ENCODE assay signal across 14 mouse cellular contexts in genomic region chr10:84885341-84885884, GRCm38 (mm10). TPM values are rescaled to one million over a fixed set of nuclear protein-coding genes. Genes with fewer than 3 reads are reported as not detected.
DNase-seq lines count a peak whose midpoint lies in the region; ATAC-seq and TF ChIP-seq lines count a peak whose summit lies in the region.
"Had no signal": no experiment of that assay in that cellular context is flagged by ENCODE, and none has a peak within 500 bp of the region (broad histone marks: within the 10 kb centered on the region; RNA-seq: fewer than 3 reads in every experiment).

No protein-coding gene starts in this region.

- DNase-seq in kidney, postnatal 4 days = no peak
- DNase-seq in gastrocnemius, postnatal 25 days = peak; percentile 24
- DNase-seq in liver, postnatal 0 days = no peak
- DNase-seq in c-Kit-positive CD71-positive TER-119-positive erythroid progenitor cells, embryonic 14.5 days (ENCODE audit: low spot score) = no peak
- DNase-seq in right cerebral cortex, postnatal 10 days (ENCODE audit: low spot score in 2 of 2) = no peak
- DNase-seq: cerebellum, postnatal 10 days; right cerebral cortex, postnatal 25 days had no signal

- no peak overlapping the region for H3K4me3 ChIP-seq in kidney, embryonic 14.5 days (ENCODE audit: low read length)
- no peak overlapping the region for H3K4me3 ChIP-seq in C2C12 (ENCODE audit: insufficient read depth, poor library complexity, severe bottlenecking)
- H3K4me3 ChIP-seq in liver, postnatal 0 days (ENCODE audit: low read depth, low read length) = no peak overlapping the region
- H3K4me3 ChIP-seq: embryonic facial prominence, embryonic 13.5 days; forebrain, embryonic 15.5 days; midbrain, embryonic 15.5 days had no signal

- peak overlapping the region; percentile 15; the same call in 1 of the 2 replicates for H3K27ac ChIP-seq in kidney, embryonic 14.5 days (ENCODE audit: low read depth, low read length)
- H3K27ac ChIP-seq in liver, postnatal 0 days (ENCODE audit: low read depth) = peak overlapping the region; percentile 73
- H3K27ac ChIP-seq: embryonic facial prominence, embryonic 13.5 days; forebrain, embryonic 15.5 days; hindbrain, postnatal 0 days; midbrain, embryonic 15.5 days had no signal

- no peaks in the 10 kb centered on the region for H3K36me3 ChIP-seq in kidney, embryonic 14.5 days (ENCODE audit: control insufficient read depth, insufficient read depth, low read length)
- H3K36me3 ChIP-seq in C2C12 (ENCODE audit: control insufficient read depth, insufficient read depth) = no peaks in the 10 kb centered on the region
- no peaks in the 10 kb centered on the region for H3K36me3 ChIP-seq in liver, postnatal 0 days (replicated peaks; ENCODE audit: insufficient read depth, low read length)
- H3K36me3 ChIP-seq: embryonic facial prominence, embryonic 13.5 days; forebrain, embryonic 15.5 days; midbrain, embryonic 15.5 days; stomach, embryonic 15.5 days had no signal

- H3K9ac ChIP-seq in kidney, embryonic 14.5 days (ENCODE audit: low read depth, low read length) = no peak overlapping the region
- no peak overlapping the region for H3K9ac ChIP-seq in liver, postnatal 0 days (replicated peaks)
- H3K9ac ChIP-seq: embryonic facial prominence, embryonic 13.5 days; forebrain, embryonic 15.5 days; midbrain, embryonic 15.5 days; stomach, embryonic 15.5 days had no signal

- no peak for TF ChIP-seq CTCF in C2C12 (IDR thresholded peaks at IDR 0.05; ENCODE audit: control insufficient read depth, insufficient read depth, insufficient read length)
- no peak for TF ChIP-seq CTCF in liver, postnatal 0 days (IDR thresholded peaks at IDR 0.05; ENCODE audit: low read depth)

- no peaks in the 10 kb centered on the region for H3K79me3 ChIP-seq in C2C12 (ENCODE audit: low read depth)

- no peaks in the 10 kb centered on the region for H3K79me2 ChIP-seq in C2C12 (ENCODE audit: control insufficient read depth, insufficient read depth)

- H3K9me3 ChIP-seq in kidney, embryonic 14.5 days (ENCODE audit: control insufficient read depth, low read length) = no peaks in the 10 kb centered on the region
- no peaks in the 10 kb centered on the region for H3K9me3 ChIP-seq in liver, postnatal 0 days (ENCODE audit: low read length)
- H3K9me3 ChIP-seq: embryonic facial prominence, embryonic 13.5 days; forebrain, embryonic 15.5 days; midbrain, embryonic 15.5 days; stomach, embryonic 15.5 days had no signal

- H3ac ChIP-seq in C2C12 (ENCODE audit: control insufficient read depth, insufficient read length, low read depth) = no peak overlapping the region

- H3K4me2 ChIP-seq in kidney, embryonic 14.5 days (replicated peaks; ENCODE audit: low read depth, low read length) = no peak overlapping the region
- peak overlapping the region; percentile 54 for H3K4me2 ChIP-seq in liver, postnatal 0 days (ENCODE audit: low read depth, low read length)
- H3K4me2 ChIP-seq: embryonic facial prominence, embryonic 13.5 days; forebrain, embryonic 15.5 days; midbrain, embryonic 15.5 days had no signal

- no peak for ATAC-seq in kidney, embryonic 14.5 days (ENCODE audit: low FRiP score, low TSS enrichment)
- no peak for ATAC-seq in liver, postnatal 0 days
- ATAC-seq: forebrain, embryonic 15.5 days; hindbrain, postnatal 0 days; midbrain, embryonic 15.5 days had no signal

- peaks cover 6% of the 10 kb centered on the region for H3K4me1 ChIP-seq in kidney, embryonic 14.5 days (ENCODE audit: control insufficient read depth, insufficient read depth, low read length)
- no peaks in the 10 kb centered on the region for H3K4me1 ChIP-seq in liver, postnatal 0 days (ENCODE audit: insufficient read depth)

- TF ChIP-seq EP300 in liver, postnatal 0 days (IDR thresholded peaks at IDR 0.05; ENCODE audit: low read depth) = no peak

- 46% methylated on average over 5 of the region's 5 CpGs for WGBS in kidney, embryonic 14.5 days
- 55% methylated on average over 5 of the region's 5 CpGs for WGBS in liver, postnatal 0 days (ENCODE audit: insufficient replicate concordance)

- H3K27me3 ChIP-seq in kidney, embryonic 14.5 days (ENCODE audit: control insufficient read depth, insufficient read depth, low read length) = no peaks in the 10 kb centered on the region
- no peaks in the 10 kb centered on the region for H3K27me3 ChIP-seq in C2C12 (ENCODE audit: control insufficient read depth, insufficient read depth, insufficient read length)
- no peaks in the 10 kb centered on the region for H3K27me3 ChIP-seq in liver, postnatal 0 days (ENCODE audit: insufficient read depth, low read length)
- H3K27me3 ChIP-seq: embryonic facial prominence, embryonic 13.5 days; forebrain, embryonic 15.5 days; midbrain, embryonic 15.5 days; stomach, embryonic 15.5 days had no signal

TF ChIP-seq in C2C12, 6 proteins besides CTCF, POLR2A, EP300 and RAD21:
- peak; percentile 93 for TF ChIP-seq MYOD1 (IDR thresholded peaks at IDR 0.05; ENCODE audit: control insufficient read depth, insufficient read length, low read depth)
- TF ChIP-seq FOSL1 (IDR thresholded peaks at IDR 0.05; ENCODE audit: insufficient read depth, low read length, poor library complexity, severe bottlenecking) = no peak

RNA-seq across cellular contexts. Expression of gene Ric8b, which starts 32.0 kb away (rescaled TPM):
- 15.5 and 19.3 TPM in 2 replicates for polyA plus RNA-seq in kidney, embryonic 14.5 days (2014; fragmentation: Nextera tagmentation; extraction: Ambion mirVana)
- 6.4 TPM for polyA plus RNA-seq in C2C12 (2012; fragmentation: generic; extraction: Trizol)
- 10 to 100 TPM; 28.6 to 36.4 TPM for total RNA-seq in gastrocnemius, postnatal 25 days (2021)
- polyA plus RNA-seq in liver, postnatal 0 days (2015; fragmentation: Nextera tagmentation; extraction: Ambion mirVana) = 2.3 and 2.6 TPM in 2 replicates
